Mouse (Mus musculus) fibroblast of lung, adult 2 months (primary cell): Measurements from ENCODE around the gene Stub1.

Experiments
- DNase-seq: peaks from one replicate; pipeline ENCODE4 v3.0.0-alpha.2; 2011; ENCODE audit warnings: low read depth

Stub1 gene

DNA sequence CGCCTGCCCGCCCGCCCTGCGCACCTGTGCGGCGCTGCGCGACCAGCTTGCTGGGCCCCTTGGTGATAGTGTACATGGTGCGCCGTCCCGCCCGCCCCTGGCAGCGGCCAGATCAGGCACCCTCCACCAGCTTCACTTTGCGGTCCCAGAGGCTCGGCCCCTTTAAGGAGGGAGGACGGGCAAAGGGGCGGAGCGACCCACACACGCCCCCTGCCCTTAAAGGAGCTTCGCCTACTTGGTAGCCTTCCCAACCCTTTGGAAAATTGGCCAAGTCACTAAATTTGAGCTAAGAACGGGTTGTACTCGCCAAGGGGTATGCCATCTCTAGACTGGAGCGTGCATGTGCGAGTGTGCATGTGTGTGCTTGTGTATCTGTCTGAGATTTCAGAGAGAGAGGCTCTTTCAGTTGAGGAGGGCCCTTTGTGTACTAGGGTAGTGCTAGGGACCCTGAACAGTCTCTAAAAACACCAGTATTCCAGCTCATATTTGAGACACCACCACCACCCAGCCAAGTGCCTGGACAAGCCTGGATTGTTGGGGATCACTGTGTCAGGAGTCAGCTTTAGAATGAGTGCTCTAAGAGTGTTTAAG, 35.5 kb upstream of the Stub1 start, which contains the start of gene Mcrip2:
Gene Mcrip2 (minus strand): TSS at position 164 of the 591 bp plus-strand sequence.
- no peak for DNase-seq

DNA sequence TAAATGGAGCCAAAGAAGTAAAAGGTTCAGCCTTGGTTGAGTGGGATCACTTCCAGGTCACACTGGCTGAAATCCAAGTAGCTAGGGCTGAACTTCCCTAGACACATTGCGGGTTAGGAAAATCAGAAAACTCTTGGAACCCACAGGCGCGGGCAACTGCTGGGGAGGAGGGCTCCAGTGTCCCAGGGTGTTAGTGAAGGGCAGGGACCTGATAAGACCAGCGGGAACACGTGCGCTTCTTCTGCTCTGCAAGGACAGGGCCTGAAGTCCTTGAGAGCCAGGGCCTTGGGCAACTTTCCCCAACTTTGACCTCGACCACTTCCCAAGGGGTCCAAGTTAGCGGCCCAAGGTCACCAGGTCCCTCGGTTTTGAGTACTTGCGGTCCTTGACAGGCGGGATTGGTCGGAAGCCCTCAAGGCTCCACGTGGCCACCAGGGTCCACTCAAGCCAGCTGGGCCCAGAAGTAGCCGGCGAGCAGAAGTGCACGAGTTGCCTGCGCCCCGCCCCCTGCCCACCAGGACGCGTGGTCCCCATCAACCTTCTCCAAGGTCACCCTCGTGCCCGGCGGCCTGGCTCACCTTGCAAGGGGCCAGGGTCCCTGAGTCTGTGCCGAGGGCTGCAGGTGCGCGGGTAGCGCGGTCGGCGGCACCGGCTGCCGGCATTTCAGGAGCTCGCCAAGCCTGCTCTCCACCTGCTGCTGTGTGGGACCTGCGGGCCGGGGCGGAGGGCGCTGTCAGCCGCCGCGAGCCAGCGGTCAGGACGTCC, 34.8 kb upstream of the Stub1 start:
- no peak for DNase-seq

DNA sequence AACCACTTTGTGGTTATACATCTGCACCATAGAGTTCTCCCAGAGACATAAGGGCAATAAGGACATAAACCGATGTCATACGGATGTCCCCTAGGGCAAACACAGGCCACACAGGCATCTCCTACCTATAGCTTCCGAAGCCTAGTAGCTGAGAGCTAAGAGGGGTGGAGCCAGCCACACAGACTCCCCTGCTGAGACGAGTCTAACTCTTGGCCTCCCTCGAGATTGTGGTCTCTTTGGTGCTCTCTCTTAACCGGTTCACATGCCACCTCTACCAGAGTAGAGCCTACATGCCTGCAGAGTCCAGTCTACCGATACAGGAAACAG, 34.3 kb upstream of the Stub1 start:
- no peak for DNase-seq

DNA sequence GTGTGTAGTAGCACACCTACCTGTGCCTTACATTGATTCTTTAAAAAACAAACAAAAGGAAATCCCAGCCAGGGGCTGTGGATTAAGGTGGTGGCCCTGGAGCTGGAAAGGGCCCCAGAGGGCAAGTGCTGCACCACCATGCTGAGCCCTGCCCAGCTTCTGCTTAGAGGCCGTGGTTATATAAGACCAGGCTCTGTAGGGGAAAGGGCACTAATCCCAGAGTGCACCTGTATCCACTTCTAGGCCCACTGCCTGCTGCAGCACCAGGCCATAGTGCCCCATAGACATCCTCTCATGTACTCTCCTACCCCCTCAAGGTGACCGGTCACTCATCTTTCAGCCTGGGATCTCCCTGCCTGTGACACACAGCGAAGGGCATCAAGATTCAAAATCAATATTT, 33.0 kb upstream of the Stub1 start:
- no peak for DNase-seq

DNA sequence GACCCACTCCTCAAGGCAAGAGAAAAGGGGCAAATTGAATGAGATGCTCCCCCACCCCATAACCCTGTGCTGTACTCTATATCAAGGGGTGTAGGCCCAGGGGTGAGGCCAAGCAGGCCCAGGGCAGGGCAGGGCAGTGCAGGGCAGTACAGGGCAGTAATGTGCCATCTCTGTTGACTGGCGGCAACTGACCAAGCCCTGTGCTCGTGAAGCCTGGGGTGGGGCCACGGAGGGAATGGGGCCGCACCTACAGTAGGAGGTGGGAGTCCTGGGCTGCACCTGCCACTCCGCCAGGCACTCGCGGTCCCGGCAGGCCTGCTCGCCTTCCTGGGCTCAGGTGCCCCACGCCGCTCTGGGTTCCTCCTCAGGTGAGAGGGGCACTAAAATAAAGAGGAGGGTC, 32.1 kb upstream of the Stub1 start:
- no peak for DNase-seq

DNA sequence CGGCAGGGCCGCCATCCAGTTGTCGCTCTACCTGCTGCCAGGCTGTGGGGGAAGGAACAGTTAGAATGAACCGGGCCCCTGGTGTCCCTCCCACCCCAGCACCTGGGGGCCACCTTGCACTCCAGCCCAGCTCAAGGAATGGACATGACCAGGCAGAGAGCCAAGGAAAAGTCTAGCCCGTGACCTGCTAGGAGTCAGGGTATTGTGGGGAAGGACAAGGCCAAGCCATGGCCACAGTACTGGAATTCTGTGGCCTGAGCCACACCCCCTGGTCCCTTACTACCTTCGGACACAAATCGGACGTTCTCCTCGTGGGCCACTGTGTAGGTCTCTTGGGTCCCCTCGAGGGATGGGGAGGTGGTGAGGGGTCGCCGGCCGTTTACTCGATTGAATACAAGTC, 31.1 kb upstream of the Stub1 start:
- no peak for DNase-seq

DNA sequence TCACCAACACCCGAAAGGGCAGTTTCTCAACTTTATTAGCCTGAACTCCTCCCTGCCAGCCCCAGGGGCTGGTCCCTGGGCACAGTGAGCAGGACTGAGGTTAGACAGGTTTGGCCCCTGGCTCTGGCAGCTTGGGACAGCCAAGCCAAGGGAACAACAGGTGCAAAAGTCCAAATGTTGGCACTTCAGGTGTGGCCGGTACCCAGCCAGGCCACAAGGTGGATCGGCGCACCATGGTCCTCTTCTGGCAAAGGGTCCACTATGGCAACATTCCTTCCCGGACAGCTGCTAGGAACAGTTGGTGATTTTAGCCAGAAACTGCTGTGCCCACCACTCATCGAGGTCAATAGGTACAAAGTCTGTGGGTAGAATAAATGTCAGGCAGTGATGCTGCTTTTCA, 30.5 kb upstream of the Stub1 start:
- DNase-seq: no peak

DNA sequence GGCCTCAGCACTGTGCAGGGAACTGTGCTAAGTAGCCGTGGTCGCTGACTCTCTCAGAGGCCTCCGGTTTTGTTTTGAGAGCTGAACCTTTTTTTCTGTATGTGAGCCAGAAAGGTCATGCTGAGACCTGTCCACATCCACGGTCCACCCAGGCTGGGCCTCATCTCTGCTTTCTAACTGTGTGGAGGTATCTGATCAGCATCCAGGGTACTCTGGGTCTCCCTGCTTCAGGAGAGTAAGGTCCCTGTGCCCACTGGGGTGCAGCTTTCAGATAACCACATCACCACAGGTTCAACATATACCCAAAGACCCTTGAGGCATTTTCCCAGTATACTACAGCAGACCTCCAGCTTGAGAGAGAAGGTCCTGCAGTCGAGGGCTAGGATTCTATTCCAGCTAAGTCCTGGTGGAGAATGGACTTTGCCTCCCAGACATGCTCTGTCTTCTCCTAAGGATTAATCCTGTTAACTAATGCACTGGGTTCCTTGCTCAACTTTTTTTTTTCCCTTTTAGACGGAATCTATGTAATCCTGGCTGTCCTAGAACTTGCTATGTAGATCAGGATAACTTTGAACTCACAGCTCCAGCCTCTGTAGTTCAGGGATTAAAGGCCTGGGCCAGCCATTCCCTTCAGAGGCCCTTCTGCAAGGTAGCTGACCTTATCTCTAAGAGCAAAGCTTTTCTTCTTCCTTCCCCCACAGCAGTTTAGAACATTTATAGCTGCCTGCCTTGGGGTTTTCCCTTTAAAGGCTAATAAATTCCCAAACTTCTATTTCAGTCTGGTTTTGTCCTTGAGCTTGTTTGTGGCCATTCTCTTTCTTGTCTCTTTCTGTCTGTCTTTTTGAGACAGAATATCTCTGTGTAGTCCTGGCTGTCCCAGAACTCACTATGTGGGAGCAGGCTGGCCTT, 28.8 kb upstream of the Stub1 start:
- no peak for DNase-seq

DNA sequence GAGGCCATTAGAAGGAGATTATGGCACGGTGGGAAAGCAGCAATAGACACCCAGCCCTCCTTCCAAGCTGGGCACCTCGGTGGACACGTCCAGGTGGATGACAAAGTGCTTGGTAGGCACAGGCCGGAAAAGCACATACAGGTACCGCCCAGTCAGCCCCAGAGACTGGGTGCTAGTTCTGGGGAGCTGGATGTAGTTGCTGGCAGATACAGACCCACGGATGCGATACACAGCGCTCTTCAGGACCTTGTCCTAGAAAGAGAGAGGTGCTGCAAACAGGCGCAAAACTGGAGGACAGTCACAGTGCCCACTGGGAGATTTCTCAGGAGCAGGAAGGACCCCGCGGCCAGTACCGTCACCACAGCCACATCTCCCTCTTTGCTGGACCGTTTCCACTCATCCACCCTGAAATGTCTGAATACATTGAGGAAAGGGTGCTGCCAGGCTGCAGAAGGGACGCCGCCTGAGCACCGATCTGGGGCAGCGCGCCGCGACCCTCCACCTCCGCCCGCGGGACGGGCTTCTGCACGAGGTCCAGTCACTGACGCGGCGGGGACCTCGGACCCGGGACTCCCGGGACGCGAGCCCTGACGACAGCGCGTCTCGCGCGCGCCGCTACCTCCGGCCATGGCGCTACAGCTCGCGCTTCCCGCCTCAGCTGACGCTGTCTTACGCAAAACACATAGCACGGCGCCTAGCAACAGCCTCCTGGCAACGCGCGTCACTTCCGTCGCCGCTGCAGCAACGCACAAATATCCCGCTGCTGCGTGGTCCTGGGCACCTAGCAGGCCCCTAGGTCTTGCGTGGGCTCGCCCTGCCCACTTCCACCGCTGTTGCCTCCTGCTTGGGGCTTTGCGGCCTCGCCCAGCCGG, 27.9 kb upstream of the Stub1 start, which contains the start of gene Wdr90:
Gene Wdr90 (minus strand): TSS at position 670 of the 872 bp plus-strand sequence.
- DNase-seq: peak; percentile 86

DNA sequence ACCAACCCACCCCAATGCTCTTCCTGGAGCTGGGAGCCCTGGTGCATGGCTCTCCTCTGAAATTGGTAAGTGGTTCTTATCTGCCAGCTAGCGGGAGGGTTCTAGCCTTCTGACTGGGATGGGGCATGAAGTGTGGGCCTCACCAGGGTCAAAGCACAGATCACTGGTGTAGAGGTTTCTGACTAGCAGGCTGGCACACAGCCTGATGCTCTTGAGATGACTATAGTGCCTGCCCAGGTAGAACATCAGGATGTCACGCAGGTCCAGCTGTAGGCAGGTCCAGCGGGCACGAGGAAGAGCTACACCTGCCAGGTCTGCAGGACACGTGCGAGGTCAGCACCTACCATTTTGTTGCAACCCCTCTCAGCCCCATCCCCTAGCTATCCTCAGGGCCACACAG, 27.0 kb upstream of the Stub1 start:
- no peak for DNase-seq

DNA sequence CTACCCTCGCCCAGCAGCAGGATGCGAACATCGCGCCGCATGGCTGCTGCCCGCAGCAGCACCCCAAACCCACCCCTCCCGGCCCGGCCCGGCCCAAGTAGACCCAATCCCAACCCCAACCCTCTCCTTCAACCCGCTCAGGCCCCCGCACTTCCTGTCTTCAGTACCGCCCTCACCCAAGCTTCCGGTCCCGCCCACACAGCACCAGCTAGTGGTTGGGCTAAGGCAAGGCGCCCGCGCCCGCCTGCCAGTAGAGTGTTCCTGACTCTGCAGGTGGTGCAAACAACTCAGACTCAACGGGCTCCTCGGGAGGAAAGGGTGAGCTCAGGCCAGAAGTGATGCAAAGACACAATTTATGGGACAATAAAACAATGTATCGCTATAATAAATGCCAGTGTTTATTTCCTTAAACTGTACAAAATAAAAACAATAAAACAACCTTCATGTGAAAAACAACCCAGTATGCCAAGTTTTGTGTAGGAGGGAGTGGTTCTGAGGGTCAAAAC, 11.2 kb upstream of the Stub1 start, which contains the start of gene Rhot2:
Gene Rhot2 (minus strand): TSS at position 456 of the 506 bp plus-strand sequence.
- DNase-seq: peak; percentile 78

DNA sequence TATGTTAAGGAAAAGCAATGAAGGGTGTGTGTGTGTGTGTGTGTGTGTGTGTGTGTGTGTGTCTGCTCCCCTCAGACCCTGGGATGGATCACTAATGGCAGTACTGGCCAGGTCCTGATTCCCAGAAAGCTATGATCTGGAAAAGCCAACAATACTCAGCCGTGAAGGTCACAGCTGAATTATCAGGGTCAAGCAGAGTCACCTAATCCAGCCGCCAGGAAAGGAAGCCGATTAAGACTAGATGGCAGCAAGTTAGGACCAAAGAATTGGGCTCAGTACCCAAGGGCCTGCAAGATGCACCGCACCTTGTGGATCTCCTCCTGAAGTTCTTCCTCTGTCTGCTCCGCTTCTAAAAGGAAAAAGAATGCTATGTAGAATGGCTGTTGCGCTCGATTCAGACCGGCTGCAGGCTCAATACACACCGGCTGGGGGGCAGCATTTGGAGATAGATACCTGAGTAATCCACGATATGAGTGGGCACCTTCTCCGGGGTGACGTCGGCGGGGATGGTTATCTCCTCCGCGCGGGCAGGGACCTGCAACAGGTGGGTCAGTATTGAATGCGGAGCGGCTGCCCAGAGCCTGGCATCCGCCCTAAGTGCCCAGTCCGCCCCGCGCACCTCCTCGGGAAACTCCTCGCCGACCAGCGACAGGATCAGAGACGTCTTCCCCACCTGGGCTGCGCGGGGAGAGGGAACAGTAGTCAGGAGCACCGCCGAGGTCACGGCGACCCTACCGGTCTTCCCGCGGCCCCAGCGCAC, 10.6 kb upstream of the Stub1 start:
- no peak for DNase-seq

DNA sequence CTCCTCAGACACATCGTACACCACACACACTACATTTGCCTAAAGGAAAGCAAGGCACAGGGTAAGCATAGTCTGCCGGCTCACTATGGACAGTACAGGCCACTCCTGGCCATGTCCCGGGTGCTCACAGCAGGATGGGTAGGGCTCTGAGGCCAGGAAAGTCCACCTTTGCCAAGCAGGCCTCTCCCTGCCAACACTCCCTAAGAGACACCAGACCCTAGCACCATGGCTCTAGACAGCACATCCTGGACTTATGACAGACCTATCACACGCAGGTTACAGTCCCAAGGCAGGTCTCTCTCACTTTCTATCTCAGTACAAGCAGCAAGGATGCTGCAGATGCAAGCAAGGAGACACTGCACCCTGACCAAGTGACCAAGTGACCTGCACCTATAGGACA, 9.9 kb upstream of the Stub1 start:
- no peak for DNase-seq

DNA sequence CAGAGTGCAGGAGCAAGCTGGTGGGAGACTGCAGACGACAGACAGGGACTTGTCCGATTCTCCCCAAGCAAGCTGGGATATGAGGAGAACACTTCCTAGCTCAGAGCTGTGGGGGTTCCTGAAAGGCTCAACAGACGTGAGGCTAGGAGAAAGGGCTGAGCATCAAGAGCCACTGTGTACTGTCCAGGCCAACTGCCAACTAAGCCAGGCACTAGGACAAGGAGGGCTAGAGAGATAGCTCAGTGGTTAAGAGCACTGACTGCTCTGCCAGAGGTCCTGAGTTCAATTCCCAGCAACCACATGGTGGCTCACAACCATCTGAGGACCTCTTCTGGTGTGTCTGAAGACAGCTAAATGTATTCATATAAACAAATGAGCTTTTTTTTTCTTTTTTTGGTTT, 9.3 kb upstream of the Stub1 start:
- no peak for DNase-seq

DNA sequence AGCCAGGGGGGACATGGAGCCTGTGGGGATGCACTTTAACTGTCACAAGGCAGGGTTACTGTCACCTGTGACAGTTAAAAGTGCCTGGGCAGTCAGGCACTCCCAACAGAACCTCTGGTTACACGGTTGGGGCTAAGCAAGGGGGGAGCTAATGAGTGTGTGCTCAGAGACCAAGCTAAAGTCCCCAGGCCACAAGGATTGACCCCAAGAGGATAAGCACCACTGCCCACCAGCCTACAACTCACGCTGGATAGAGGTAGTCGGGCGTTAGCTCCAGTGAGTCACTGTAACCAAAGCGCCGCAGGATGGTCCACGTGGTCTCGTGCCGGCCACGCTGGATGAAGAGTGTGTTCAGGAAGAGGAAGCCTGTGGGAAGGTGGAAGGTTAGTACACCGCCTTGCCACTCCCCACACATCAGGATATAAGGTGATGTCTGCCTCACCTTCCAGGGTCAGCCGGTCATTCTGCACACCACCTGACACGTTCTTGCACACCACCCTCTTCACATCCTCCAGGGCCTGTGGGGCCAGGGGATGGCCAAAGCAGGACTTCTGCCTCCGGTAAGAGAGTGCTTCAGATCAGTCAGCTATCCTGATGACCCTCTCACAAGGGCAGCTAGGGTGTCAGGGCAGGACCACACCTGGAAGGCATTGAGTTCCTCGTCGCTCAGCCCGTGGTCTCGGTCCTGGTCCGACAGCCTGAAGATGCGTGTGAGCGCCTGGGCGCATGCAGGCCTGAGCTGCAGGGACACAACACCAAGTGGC, 8.1 kb upstream of the Stub1 start, which contains the start of gene Gm20683:
Gene Gm20683 (minus strand): TSS at position 647 of the 764 bp plus-strand sequence.
- no peak for DNase-seq

DNA sequence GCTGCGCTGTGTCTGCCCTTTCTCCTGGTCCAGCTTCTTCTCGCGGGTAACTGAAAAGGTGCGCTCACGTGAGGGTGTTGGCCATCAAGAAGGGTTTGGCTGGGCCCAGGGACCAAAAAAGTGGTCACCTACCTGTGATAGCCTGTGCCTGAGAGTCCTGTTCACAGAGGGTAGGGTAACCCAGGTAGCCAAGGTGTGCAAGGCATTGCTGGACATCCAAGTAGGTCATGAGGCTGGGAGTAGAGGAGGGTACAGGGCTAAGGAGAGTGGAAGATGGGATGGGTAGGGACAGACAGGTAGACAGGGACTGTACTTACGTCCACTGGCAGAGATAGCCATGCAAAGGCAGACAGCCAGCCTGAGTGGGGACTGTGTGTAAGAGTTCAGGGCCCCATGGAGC, 7.3 kb upstream of the Stub1 start:
- no peak for DNase-seq

DNA sequence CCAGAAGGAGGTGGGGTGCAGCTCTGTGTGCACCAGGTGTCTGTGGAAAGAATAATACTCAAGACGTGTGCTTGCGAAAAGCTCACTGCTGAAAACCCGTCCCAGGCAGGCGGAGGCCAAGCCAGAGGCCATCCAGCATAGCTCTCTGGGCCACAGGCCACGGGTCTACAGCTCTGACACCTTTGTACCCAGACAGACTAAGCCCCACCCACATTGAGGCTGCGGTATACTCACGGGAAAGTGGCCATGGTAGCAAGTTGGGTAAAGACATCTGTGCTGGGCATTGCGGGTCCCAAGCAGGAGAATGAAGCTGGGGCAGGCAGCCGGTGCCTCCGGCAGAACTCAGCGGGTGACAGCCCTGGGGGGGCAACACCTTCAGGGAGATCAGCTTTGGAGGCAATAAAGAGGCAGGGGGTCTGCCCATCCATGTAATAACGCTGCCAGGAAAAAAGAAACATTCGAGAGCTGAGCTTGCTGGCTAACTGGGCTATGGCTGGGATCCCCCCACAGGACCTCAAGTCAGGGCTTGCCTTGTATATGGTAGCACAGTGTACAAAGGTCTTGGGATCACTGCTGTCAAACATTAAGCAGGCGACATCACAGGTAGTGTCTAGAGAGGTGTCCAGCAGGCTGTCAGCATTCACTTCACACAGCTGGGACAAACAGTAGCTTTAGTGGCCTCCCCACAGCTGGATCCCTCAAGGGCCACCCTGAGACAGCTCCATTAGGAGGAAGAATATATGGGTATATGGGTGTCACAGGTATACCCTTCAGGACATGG, 6.4 kb upstream of the Stub1 start:
- no peak for DNase-seq

DNA sequence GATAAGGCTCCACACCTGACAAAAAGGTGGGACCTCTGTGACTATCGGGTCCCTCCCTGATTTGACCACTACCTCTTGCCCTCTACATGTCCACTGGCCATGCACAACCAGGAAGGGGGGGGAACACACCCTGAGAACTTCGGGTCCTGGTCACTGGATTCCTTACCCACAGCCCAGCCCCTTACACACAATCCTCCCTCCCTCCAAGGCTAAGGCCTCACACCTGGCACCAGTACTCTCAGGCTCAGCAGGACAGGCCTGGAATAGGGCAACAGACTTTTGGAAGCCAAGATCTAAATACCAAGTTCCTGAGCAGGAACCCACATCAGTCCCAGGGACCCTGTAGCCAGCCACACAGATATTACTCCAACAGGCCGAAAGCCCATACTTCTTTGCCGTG, 5.7 kb upstream of the Stub1 start:
- no peak for DNase-seq

DNA sequence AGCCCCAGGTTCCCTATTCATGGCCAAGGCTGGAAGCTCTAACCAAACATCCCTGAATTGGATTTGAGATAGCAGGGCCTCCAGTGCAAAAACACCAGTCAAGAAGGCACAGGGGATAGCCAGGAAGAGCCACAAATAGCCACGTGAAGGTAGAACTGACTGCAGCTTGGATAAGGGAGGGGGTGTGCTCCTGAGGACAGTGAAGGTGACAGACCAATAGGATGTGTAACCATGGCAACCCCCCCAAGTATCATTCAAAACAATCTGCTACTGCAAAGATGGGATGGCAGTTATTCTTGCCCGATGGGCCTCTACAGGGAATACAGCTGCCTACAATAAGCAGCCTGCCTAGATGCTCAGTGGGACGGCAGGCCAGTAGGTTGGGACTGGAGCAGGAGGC, 4.3 kb upstream of the Stub1 start:
- DNase-seq: no peak
